Mouse (Mus musculus): Measurements from ENCODE around the gene Aip. TPM values are rescaled to one million over a fixed set of nuclear protein-coding genes. Genes with fewer than 3 reads are reported as not detected.
"Not testable (repeated sequence)": the region's sequence is repeated elsewhere in the genome, so short reads cannot be mapped to it uniquely, and the experiment has no call there.

Gene Aip
- total RNA-seq, 2 experiments from 2014 or later, result 46.5 to 47.1 TPM

GRCm38 (mm10) chr19:4135963-4136345 is 10.3 kb upstream of the Aip start:
- DNase-seq, result not testable (repeated sequence)

DNA sequence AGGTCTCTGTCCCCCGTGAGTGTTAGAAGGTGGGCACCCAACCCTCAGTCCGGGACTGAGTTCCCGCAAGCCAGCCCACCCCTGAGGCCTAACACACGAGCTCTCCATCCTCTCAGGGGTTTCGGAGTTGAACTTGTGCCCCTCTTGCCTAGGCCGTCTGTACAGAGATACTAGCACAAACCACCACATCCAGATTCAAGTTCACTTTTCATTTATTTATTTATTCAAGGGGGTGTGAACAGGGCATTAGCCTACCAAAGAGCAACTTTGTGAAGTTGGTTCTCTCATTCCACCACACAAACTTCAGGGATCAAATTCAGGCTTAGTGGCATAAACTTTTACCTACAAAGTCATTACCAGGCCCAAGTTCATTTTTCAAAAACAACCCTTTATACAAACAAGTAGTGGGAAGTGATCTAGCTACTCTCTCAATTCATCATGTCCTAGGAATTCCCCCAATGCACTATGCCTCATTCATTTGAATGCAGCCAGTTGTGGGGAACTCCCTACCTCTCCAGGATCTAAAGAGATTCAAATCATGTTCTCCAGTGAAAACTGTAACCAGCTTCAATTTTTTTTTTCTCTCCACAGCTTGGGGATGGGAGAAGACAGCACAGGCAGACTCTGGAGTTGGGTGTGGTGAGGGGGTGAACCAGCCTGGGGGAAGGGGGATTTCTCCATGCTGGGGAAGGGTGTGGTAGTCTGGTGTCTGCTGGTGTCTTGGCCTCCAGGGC is 9.7 kb upstream of the Aip start:
- DNase-seq, result not testable (repeated sequence)

- no peak for DNase-seq
Measured at GRCm38 (mm10) chr19:4134354-4134753, 8.7 kb upstream of the Aip start.

DNA sequence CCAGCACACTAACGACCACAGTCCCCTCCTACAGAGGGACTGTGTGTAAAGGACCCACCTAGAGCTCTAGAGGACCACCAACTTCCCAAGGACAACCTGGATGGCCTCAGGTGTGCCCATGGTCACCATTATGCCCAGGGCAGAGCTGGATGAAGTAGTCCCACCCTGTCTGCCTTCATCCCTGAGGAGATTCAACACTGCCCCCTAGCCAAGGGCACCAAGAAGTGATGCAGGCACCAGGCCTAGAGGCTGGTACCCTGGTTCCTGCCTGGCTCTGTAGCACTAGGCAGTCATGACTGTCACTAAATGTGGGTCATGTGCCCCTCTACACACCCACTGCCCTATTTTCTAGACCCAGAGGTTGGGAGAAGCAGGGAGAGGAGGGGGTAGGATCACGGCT is 6.1 kb upstream of the Aip start:
- DNase-seq, result no peak

DNA sequence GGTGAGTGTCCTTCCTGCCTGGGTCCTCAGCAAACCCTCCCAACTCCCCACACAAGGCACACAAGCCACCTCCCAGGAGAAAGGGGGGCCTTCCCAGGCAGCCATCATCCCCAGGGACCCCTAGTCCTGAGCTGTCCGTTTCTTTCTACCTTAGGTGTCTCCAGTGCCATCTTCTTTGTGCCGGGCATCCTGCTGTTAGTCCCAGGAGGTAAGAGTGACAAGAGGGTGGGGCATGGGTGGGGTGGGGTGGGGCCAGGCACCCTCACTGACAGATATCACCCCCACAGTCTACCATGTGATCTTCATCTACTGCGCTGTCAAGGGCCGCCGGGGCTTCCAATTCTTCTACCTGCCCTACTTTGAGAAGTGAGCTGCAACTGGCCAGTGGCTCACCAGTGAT is 5.4 kb upstream of the Aip start:
- DNase-seq, result no peak

- DNase-seq, result no peak
Measured at GRCm38 (mm10) chr19:4130106-4130505, 4.4 kb upstream of the Aip start.

DNA sequence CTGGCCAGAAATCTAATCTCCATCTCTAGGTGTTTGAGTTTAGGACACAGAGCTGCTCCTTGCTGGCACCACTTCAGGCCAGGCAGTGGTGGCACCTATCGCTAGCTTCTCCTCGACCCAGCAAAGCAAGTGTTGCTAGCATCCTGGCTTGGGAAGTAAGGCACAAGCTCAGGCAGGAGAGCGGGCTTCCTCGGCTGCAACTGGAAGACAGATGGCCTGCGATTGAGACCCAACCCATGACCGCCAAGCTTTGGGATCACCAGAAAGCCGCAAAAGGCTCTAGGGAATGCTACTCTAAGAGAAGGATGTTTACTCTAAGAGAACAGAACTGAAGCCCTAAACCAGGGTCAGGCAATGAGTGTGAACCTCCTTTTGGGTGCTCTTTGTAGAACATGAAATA is 3.8 kb upstream of the Aip start:
- DNase-seq, result no peak

DNA sequence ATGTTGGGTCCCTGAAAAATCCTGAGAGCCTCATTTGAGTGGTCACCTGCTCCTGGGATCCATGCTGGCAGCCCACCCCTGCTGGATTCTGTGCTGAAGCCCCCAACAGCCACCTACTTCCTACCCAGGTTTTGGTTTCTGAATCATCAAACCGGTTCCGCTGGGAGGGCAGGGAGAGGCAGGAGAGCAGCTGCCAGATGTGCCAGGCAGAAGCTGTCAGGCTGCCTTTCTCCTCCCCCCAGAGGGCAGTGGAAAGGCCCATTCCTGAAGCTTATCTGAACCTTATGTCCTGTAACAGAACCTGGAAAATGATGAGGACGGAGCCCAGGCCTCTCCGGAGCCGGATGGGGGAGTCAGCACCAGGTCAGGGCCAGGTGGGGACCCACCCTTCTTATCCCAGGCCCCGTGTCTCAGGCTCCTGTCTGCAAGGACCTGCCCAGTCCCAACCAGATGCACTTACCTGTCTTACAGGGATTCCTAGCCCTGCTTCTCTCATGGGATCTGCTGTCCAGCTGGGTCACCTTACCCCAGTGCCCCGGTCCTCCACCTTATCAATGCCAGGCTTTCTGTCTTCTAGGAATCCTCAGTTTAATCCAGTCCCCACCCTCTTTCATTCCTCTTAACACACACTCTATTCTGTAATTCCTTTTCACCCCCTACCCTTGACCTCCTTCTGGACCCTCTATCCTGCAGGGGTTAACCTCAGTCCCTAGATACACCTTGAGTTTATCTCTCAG is 1.3 kb upstream of the Aip start:
- no peak for DNase-seq

GRCm38 (mm10) chr19:4125268-4125667 is 390 bp downstream of the Aip start:
- peak; percentile 37 for DNase-seq

GRCm38 (mm10) chr19:4124432-4124831 is 1.2 kb downstream of the Aip start:
- DNase-seq, result no peak

- DNase-seq, result no peak
Measured at GRCm38 (mm10) chr19:4122411-4123370, 3.0 kb downstream of the Aip start.

DNA sequence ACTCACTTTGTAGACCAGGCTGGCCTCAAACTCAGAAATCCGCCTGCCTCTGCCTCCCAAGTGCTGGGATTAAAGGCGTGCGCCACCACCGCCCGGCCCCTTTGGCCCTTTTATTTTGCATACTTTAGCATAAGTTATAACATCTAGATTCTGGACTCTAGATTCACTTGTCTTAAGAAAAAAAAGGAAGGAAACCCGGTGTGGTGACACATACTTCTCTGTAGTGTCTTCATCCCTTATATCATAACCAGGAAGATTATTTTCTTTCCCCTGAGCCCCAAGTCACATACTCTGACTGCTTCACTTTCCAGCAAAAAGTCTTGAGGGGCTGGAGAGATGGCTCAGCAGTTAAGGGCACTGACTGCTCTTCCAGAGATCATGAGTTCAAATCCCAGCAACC is 3.8 kb downstream of the Aip start:
- DNase-seq, result not testable (repeated sequence)

GRCm38 (mm10) chr19:4121097-4121805 is 4.4 kb downstream of the Aip start:
- DNase-seq, result peak; percentile 99

DNA sequence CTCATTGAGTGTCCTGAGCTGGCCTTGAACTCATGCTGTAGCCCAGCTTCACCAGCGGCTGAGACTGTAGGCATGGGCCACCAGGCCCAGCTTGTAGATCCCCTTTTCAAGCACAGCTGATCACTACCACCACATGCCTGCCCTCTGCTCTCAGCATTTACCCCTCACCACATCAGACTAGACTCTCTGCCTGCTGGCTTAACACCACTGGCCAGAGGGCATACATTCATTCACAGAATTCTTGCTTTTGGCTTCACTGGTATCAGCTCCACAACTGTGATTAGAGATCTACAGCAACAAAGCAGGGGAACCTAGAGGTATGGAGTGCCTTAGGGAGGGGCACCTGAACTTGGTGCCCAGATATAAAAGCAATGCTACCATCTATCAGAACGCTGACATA is 5.2 kb downstream of the Aip start:
- no peak for DNase-seq

GRCm38 (mm10) chr19:4119716-4120487 is 5.8 kb downstream of the Aip start:
- no peak for DNase-seq

DNA sequence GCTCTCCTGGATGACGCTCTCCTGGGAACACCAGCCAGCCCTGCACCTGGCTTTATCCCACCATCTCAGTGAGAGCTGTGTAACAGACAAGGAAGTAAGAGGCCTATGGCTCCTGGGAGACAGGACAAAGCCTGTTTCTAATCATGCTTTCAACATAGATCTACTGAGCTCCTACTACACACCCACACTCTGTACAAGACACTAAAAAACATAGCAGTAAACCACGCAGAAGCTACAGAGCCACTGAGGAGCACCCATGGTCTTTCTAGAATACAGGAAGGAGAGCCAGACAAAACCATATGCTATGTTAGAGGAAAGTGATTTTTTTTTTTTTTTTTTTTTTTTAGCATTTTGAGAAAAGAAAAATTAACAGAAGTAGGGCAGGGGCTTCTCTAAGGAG is 7.3 kb downstream of the Aip start:
- no peak for DNase-seq

- DNase-seq, result no peak
Measured at GRCm38 (mm10) chr19:4117006-4117405, 8.7 kb downstream of the Aip start.

GRCm38 (mm10) chr19:4115816-4116215 is 9.8 kb downstream of the Aip start:
- no peak for DNase-seq

GRCm38 (mm10) chr19:4115144-4115543 is 10.5 kb downstream of the Aip start:
- DNase-seq, result no peak

DNA sequence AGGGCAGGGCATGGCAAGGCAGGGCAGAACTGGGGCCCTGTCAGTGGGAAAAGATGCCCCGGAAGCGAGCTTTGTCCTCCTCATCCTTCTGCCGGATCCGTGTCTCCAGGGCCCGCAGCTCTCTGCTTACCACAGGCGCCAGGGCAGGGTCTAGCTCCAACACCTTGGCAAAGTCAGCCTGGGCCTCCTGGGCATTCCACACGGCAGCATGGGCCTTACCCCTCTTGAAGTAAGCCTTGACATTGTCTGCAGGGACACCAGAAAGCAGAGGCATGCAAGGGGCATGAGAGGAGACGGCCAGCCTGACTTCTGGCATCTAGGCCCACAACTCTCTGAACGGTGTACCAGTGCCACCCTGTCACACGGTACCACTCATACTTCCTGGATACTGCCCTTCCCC is 11.1 kb downstream of the Aip start:
- DNase-seq, result no peak

DNA sequence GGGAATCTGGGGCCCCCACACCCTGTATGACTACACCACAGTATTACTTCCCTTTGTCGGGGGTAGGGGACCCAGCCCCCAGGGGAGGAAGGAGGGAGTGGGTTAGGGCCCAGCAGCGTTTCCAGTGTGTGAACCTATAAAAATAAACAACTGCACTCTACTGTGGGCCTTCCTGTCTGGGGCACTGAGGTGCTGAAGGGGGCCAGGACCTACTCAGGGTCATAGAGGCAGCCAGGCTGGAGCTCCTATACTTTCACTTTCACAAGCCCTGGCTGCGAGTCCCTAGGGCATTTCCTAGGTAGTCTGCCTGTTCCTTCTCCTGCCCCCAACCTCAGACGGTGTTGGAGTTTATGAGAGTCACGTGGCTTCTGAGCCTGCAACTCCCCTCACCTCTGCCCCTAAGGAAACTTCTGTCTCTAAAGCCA is 11.8 kb downstream of the Aip start:
- DNase-seq, result no peak

All from gastrocnemius, postnatal 10 days (tissue).